Mouse (Mus musculus): ENCODE data around the gene Alkbh6.

Gene Alkbh6

GRCm38 (mm10) chr7:30296816-30297215, 11.7 kb upstream of the Alkbh6 start:
- no peak for DNase-seq

GRCm38 (mm10) chr7:30297266-30297665, 11.3 kb upstream of the Alkbh6 start:
- no peak for DNase-seq

- no peak for DNase-seq
Observed at GRCm38 (mm10) chr7:30300914-30301313, 7.6 kb upstream of the Alkbh6 start.

DNA sequence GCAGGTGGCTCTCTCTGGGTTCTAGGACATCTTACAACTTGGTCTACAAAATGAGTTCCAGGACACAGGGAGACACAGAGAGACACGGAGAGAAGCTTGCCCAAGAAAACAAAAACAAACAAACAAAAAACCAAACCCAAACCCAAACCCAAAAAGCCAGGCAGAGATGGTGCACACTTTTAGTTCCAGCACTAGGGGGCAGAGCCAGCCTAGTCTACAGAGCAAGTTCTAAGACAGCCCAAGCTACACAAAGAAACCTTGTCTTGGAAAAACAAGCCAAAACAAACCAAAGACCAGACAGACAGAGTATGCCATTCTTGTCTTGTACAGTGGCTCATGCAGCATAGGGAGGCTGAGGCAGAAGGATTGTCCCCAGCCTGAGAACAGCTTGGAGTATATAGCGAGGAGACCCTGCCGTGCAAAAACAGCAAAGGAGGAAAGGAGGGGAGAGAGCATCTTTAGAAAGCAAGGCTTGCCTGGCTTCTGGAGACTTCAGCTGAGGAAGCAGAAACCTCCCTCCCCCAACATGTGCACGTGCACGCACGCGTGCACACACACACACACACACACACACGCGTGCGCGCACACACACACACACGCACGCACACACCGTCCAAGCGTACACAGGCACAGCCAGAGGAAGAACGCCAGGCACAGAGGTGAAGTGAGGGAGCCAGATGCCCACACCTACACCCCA, 2.3 kb upstream of the Alkbh6 start:
- DNase-seq = no peak

DNA sequence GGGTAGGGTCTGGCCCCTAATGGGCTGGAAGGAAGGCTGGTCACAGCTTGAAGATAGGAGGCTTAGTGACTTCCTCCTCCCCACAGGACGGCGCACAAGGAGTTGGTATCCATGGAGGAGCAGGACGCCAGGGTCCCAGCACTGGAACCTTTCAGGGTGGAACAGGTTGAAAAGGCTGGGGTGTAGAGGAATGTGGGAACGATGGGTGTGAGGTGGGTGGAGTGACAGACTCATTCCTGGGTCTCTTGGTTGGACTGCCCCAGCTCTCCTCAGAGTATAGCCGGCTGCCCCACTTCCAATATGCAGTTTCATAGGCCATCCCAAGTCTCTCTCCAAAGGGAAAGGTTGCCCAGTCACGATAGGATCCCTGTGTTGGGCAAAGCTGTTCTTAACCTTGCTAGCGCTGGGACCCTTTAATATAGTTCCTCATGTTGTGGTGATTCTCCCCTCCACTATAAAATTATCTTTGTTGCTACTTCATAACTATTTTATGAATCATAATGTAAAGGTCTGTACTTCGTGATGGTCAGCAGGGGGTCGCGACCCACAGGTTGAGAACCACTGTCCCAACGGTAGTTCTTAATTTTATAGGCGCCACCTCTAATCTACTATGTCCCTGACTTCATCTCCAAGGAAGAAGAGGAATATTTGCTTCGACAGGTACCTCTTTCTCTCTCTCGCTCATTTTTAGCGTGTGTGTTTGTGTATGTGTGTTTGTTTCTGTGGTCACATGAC, 1.0 kb downstream of the Alkbh6 start:
- no peak for DNase-seq

DNA sequence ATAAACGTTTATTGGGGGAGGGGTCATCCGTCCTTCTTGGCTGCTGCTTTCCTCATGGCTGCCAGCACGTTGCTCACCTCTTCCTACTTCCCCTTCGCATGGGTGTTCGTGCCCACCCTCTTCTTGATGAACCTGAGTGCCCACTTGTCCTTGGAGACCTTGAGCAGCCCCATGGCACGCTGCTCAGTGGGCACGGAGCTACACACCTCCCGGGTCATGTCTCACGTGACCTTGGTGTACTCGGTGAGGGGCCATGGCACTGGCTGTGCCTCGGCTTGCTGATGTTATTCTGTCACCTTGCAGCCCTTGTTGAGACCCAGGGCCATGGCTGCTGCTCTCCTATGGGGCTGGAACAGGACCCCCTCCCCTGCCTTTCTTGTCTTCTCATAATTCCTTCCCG, 1.6 kb downstream of the Alkbh6 start:
- DNase-seq = no peak

DNA sequence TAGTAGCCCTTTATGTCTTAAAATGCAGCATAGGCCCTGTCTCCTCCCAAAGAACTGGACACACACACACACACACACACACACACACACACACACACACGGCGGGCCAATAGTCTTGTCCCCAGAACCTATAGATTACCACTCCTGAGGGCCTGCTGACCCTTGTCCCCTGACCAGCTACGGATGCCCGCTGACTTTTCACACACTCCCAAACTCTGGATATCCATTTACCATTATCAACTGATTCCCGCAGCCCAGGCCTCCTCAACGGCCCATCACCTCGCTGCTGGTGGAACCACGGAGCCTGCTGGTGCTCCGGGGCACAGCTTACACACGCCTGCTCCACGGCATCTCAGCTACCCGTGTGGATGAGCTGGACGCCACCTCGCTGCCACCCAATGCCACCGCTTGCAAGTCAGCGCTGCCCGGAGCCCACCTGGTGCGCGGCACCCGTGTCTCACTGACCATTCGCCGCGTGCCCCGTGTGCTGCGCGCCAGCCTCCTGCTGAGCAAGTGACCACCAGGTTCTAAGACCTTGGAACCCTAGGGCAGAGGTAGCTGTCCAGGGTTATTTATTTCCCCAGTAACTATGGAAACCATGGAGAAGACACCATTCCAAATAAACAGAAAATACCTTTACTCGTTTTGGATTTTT, 5.3 kb downstream of the Alkbh6 start:
- DNase-seq = no peak

DNA sequence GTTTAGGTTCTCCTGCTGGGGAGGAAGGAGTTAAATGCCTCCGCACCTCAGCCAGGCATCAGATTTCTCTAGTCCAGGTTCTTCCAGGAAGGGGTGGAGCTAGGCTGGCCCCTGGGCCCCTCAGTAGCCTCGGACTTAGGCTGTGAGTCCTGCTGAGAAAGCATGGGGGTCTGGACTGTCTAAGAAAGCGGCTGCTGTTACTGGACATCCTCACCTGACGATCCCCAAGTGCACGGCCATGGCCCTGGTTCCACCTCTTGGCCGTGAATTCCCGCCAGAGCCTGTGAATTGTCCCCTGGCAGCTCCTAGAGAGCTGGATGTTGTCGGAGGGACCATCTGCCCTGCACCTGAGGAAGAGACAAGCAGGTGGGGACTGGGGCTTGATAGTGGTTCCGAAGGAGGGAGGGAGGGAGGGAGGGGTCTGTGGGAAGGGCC, 6.2 kb downstream of the Alkbh6 start, which contains the start of gene Syne4:
Gene Syne4, plus strand, starts transcription at position 87 of the 435 bp plus-strand sequence.
- DNase-seq = no peak

DNA sequence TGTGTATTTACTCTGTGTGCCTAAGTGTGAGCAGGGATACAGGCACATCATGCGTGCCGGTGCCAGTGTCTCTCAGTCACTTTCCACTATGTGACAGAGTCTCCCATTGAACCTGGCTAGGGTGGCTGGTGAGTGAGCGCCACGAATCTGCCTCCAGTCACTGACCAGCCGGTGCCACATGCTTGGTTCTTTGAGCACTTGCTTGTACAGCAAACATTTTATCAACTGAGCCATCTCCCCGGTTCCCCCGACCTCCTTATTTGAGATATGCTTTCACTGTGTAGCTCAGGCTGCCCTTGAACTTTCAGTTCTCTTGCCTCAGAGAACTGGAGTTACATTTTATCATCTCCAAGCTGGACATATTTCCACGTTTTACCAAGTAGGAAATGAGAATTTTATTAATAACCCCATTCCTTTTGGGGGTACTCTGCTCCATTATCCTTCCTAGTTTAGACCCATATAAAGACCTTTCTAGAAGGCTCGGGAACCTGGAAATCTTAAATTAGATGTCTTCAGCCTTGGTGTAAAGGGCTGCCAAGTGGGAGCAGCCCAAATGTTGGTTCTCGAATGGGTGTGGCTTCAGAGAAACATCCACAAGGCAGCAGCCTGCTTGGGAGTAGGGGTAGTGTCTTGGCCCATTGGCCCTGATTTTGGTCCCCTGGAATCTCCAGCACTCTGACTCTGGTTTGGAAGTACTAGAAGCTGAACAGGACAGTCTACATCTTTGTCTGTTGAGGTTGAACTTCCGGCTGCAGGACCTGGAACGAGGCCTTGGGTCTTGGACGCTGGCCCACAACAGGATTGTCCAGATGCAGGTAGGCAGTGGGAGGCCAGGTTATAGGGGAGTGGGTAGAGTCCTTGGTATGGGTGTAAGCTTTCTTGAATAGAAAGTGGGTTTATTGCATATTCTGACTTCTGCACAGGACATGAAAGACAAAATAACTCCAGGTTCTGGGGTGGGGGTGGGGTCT, 7.3 kb downstream of the Alkbh6 start:
- DNase-seq = no peak

DNA sequence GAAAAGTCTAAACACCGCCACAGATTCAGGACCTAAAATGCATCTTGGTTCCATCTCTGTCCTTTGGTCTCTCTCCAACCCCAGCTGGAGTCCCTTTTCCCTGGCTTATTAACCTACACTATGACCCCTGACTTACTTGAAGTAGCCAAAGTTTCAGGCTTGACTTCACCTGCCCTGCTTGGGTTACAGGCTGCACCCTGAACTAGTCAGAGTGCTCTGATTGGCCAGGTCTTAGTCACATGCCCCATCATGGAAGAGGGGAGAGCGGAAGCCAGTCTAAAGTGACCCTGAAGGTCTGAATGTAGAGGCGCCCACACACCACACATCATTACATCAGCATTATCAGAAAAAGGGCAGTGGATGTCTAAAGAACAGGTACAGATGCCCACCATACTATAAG, 9.6 kb downstream of the Alkbh6 start:
- no peak for DNase-seq

GRCm38 (mm10) chr7:30320946-30321345, 12.4 kb downstream of the Alkbh6 start:
- no peak for DNase-seq

DNA sequence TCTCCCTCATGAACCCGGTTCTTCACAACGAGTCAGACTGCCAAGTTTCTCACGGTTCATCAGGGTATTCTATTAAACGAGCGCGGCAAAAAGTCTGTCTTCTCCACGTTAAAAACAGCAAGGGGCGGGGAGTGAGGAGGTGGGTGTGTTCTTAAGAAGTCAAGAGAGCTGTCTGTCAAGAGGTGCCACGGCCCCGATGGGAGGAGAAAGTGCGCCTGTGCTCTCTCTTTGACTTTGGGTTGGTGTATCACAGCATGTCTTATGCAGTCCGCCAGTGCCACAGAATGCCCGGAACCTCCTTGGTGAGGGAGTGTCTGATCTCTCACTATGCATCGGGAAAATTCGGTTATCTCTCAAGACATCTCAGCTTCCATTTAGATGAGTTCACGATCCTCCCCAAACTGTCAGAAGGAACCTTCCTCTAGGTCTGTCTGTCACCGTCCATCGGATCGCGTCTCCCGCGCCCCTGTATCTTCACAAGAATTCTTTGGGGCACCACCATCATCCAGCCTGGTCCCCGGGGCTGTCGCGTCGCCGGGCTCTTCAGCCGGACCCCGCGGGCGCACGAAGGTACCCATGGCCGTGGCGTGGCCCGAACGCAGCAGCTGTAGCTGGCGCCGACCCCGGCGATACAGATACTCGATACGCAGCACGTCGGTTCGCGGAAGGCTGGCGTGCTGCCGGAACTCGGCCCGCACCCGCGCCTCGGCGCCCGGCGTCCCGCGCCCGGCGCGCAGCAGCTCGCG, 13.2 kb downstream of the Alkbh6 start, which contains the start of gene E130208F15Rik:
Gene E130208F15Rik, plus strand, starts transcription at position 202 of the 746 bp plus-strand sequence.
- DNase-seq = peak; percentile 64

- DNase-seq = peak; percentile 96
Observed at GRCm38 (mm10) chr7:30322285-30322667, 13.8 kb downstream of the Alkbh6 start.

DNA sequence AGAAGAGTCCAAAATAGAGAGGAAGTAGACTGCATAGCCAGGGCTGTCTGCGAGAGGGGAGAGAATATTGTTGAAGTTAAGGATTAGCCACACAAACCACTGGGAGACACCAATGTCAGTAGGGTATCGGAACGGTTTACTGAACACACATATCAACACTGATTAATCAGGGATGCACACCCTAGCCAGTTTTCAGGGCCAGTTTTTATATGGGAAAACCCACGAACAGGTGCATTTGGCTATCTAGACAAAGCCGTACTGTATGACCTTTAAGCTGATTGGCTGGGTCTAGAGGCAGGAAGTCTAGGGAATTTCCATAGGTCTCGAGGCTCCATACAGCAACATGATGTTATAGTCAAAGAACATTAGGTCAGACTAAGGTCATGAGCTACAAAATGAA, 14.3 kb downstream of the Alkbh6 start:
- DNase-seq = no peak

GRCm38 (mm10) chr7:30323795-30324194, 15.3 kb downstream of the Alkbh6 start, which contains the start of gene Sdhaf1:
TSS of gene Sdhaf1 (minus strand) at chr7:30323895.
- no peak for DNase-seq

- peak; percentile 71 for DNase-seq
Observed at GRCm38 (mm10) chr7:30324300-30324944, 15.9 kb downstream of the Alkbh6 start.

DNA sequence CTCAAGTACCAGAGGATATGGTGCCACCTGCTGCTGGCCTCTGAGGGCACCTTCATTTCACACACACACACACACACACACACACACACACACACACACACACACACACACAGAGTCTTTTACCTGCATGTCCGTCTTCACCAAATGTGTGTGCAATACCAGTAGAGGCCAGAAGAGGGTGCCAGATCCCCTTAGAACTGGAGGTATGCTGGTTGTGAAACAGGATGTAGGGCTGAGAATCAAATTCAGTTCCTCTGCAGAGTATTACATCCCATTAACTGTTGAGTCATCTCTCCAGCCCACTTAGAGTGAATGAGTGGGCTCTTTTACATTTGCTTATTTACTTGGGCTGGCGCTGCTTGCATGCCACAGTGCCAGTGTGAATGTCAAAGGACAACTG, 16.8 kb downstream of the Alkbh6 start:
- no peak for DNase-seq

GRCm38 (mm10) chr7:30326427-30326826, 17.9 kb downstream of the Alkbh6 start:
- DNase-seq = no peak

- DNase-seq = no peak
Observed at GRCm38 (mm10) chr7:30327140-30327539, 18.6 kb downstream of the Alkbh6 start.

DNA sequence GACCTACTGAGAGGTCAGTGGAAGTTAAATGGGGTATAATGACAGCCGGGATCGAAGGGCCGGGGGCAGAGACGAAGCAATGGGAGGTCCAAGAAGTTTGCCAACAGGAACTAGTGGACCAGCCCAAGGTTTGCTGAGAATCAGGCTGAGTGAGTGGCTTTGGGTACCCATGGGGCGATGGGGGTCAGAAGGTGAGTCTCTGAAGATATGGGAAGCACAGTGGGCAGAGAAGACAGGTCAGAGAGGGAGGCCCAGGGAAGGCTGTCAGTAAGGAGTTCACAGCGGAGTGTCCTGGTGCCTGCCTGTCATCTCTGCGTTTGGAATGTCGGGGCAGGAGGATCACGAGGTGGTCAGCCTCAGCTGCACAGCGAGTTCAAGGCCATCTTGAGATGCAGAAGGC, 19.9 kb downstream of the Alkbh6 start:
- no peak for DNase-seq

- DNase-seq = peak; percentile 86
Observed at GRCm38 (mm10) chr7:30331887-30332286, 23.4 kb downstream of the Alkbh6 start.

Data from right cerebral cortex, postnatal 25 days (tissue).